Mouse (Mus musculus): ENCODE results near the gene Dchs1. TPM values are rescaled to one million over a fixed set of nuclear protein-coding genes. Genes with fewer than 3 reads are reported as not detected.

Dchs1 gene
- polyA plus RNA-seq, 1 experiment from 2014 or later, result 22.8 TPM

GRCm38 (mm10) chr7:105795759-105796366 lies 8.4 kb upstream of the Dchs1 start:
- no peak for ATAC-seq (ENCODE audit: insufficient number of reproducible peaks, low FRiP score, low TSS enrichment, low read depth)
- no peaks in the 10 kb centered on the region for H3K27me3 ChIP-seq (ENCODE audit: control insufficient read depth, insufficient read depth, low read length)
- no peak overlapping the region for H3K27ac ChIP-seq (replicated peaks; ENCODE audit: low read depth, low read length)
- no peak for DNase-seq (ENCODE audit: low spot score)
- no peaks in the 10 kb centered on the region for H3K4me1 ChIP-seq (ENCODE audit: control insufficient read depth, insufficient read depth, low read length)
- 28% methylated on average over 7 of the region's 7 CpGs for WGBS
- no peak overlapping the region for H3K9ac ChIP-seq (ENCODE audit: low read length)
- H3K9me3 ChIP-seq (ENCODE audit: control insufficient read depth, low read length), result no peaks in the 10 kb centered on the region
- H3K36me3 ChIP-seq (ENCODE audit: control insufficient read depth, insufficient read depth, low read length), result no peaks in the 10 kb centered on the region
- no peak overlapping the region for H3K4me3 ChIP-seq (ENCODE audit: low read depth, low read length)
- H3K4me2 ChIP-seq (ENCODE audit: low read depth, severe bottlenecking), result no peak overlapping the region

DNA sequence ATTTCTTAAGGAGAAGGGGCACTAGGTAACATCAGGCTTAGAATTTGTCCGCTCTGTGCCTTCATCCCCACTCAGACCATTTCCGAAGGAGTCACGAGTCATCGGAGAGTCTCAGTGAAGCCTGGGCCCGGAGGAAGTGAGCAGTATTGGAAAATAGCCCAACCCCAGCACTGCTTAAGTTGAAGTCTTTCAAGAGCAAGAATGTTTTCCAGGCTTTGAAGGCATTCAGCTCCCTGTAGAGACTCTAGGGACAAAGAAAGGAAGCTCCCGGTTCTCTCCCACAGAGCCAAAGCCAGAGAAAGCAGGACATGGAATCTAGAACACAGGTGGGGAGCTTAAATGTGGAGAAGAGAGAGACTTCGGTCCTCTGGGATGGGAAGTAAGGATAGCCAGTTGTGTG lies 6.2 kb upstream of the Dchs1 start:
- Histone ChIP-seq H3K9me3 (ENCODE audit: control insufficient read depth, low read length) (no peaks in the 10 kb centered on the region), H3K9ac (ENCODE audit: low read length) (no peak overlapping the region), H3K27ac (replicated peaks; ENCODE audit: low read depth, low read length) (no peak overlapping the region), H3K4me2 (ENCODE audit: low read depth, severe bottlenecking) (no peak overlapping the region), H3K4me1 (ENCODE audit: control insufficient read depth, insufficient read depth, low read length) (no peaks in the 10 kb centered on the region), H3K36me3 (ENCODE audit: control insufficient read depth, insufficient read depth, low read length) (no peaks in the 10 kb centered on the region), H3K4me3 (ENCODE audit: low read depth, low read length) (no peak overlapping the region), H3K27me3 (ENCODE audit: control insufficient read depth, insufficient read depth, low read length) (no peaks in the 10 kb centered on the region)
- DNase-seq (ENCODE audit: low spot score), result no peak
- 85% methylated on average over 7 of the region's 7 CpGs for WGBS
- ATAC-seq (ENCODE audit: insufficient number of reproducible peaks, low FRiP score, low TSS enrichment, low read depth), result no peak

- no peak overlapping the region for H3K9ac ChIP-seq (ENCODE audit: low read length)
- H3K27me3 ChIP-seq (ENCODE audit: control insufficient read depth, insufficient read depth, low read length), result no peaks in the 10 kb centered on the region
- no peak overlapping the region for H3K4me3 ChIP-seq (ENCODE audit: low read depth, low read length)
- no peaks in the 10 kb centered on the region for H3K36me3 ChIP-seq (ENCODE audit: control insufficient read depth, insufficient read depth, low read length)
- ATAC-seq (ENCODE audit: insufficient number of reproducible peaks, low FRiP score, low TSS enrichment, low read depth) (no peak), DNase-seq (ENCODE audit: low spot score) (no peak)
- H3K4me2 ChIP-seq (ENCODE audit: low read depth, severe bottlenecking), result no peak overlapping the region
- H3K4me1 ChIP-seq (ENCODE audit: control insufficient read depth, insufficient read depth, low read length), result peaks cover 4% of the 10 kb centered on the region; the same call in 1 of the 2 replicates
- H3K9me3 ChIP-seq (ENCODE audit: control insufficient read depth, low read length), result no peaks in the 10 kb centered on the region
- H3K27ac ChIP-seq (replicated peaks; ENCODE audit: low read depth, low read length), result no peak overlapping the region
- WGBS, result 81% methylated on average over 1 of the region's 1 CpGs
Measured at GRCm38 (mm10) chr7:105791147-105791546, 3.7 kb upstream of the Dchs1 start.

DNA sequence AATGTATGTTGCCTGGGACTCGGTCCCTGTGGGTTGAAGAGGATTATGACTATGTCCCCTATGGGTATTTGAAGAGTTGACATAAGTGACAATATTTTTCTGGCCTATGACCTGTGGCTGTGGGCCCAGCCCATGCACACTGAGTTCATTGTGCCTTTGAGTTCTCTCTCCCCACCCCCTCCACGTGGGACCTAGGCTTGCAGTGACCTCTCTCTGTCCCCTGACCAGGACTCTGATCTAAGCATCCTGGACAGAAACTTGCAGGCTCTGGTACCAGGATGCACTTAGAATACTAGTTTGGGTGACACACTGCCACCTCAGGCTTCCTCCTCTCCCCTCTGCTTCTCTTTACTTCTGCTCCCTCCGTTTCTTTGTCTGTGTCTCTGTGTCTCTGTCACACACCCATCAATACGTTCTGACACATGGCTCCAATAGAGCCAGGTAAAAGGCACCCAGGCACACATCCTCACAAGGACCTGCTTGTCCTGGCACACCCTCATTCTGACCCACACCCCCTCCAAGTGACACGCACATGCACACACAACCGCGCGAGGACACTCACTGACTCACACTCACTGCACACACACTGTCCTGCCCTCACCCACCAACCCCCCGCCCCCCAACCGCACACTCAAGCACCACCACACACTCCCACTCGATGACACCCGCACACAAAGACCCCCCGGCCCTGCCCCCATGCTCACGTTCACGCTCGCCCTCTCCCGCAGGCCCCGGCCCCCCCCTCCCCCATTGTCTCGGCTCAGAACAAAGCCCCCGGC lies 759 bp downstream of the Dchs1 start:
- H3K9me3 ChIP-seq (ENCODE audit: control insufficient read depth, low read length), result no peaks in the 10 kb centered on the region
- H3K36me3 ChIP-seq (ENCODE audit: control insufficient read depth, insufficient read depth, low read length), result no peaks in the 10 kb centered on the region; the same call in 1 of the 2 replicates
- peak; percentile 38 for DNase-seq (ENCODE audit: low spot score)
- H3K27me3 ChIP-seq (ENCODE audit: control insufficient read depth, insufficient read depth, low read length), result no peaks in the 10 kb centered on the region
- H3K4me3 ChIP-seq (ENCODE audit: low read depth, low read length), result peak overlapping the region; percentile 76
- peak overlapping the region; percentile 93 for H3K9ac ChIP-seq (ENCODE audit: low read length)
- peak; percentile 71 for ATAC-seq (ENCODE audit: insufficient number of reproducible peaks, low FRiP score, low TSS enrichment, low read depth)
- H3K4me2 ChIP-seq (ENCODE audit: low read depth, severe bottlenecking), result peak overlapping the region; percentile 70
- H3K4me1 ChIP-seq (ENCODE audit: control insufficient read depth, insufficient read depth, low read length), result peaks cover 20% of the 10 kb centered on the region
- H3K27ac ChIP-seq (replicated peaks; ENCODE audit: low read depth, low read length), result peak overlapping the region; percentile 76
- 5% methylated on average over 20 of the region's 20 CpGs for WGBS

DNA sequence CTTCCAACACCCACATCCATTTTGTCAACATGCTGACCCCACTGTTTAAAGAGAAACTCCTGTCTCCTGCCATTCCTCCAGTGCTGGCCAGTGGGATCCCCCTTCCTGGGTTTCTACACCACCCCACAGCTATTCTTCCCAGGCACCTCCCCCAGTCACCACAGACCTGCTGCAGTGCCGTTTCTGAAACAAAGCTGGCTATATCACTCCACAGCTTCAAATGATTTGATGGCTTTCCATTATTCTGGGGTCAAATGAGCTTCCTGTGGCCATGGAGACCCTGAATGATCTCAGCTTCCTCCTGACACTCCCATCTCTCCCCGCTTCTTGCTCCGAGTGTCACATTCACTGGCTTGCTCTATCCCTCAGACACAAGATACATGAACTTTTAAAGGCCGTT lies 2.9 kb downstream of the Dchs1 start:
- Histone ChIP-seq H3K9ac (ENCODE audit: low read length) (no peak overlapping the region), H3K4me1 (ENCODE audit: control insufficient read depth, insufficient read depth, low read length) (peaks cover 20% of the 10 kb centered on the region), H3K4me2 (ENCODE audit: low read depth, severe bottlenecking) (peak overlapping the region; percentile 15; the same call in 1 of the 2 replicates), H3K9me3 (ENCODE audit: control insufficient read depth, low read length) (no peaks in the 10 kb centered on the region), H3K4me3 (ENCODE audit: low read depth, low read length) (peak overlapping the region; percentile 7; the same call in 1 of the 2 replicates), H3K27me3 (ENCODE audit: control insufficient read depth, insufficient read depth, low read length) (no peaks in the 10 kb centered on the region), H3K36me3 (ENCODE audit: control insufficient read depth, insufficient read depth, low read length) (no peaks in the 10 kb centered on the region; the same call in 1 of the 2 replicates), H3K27ac (replicated peaks; ENCODE audit: low read depth, low read length) (no peak overlapping the region)
- ATAC-seq (ENCODE audit: insufficient number of reproducible peaks, low FRiP score, low TSS enrichment, low read depth) (no peak), DNase-seq (ENCODE audit: low spot score) (peak; percentile 20)
- WGBS, result 45% methylated on average over 4 of the region's 4 CpGs

DNA sequence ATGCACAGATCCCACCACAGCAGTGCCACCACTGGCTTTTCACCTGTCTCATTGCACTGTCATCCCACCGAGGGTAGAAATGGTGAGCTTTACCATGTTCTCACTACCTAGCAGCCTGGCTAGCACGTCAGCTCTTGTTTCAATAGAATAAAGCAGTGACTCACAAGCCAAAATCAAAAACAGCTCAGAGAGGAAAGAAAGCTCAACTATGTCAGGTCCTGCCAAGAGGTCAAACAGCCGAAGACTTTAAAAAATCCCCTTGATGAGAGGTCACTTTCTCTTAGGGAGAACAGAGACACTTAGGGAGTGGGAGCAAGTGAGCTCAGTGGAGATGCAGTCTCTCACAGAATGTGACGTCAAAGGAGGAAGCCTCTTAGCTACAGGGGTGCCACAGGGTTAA lies 3.6 kb downstream of the Dchs1 start:
- Histone ChIP-seq H3K27ac (replicated peaks; ENCODE audit: low read depth, low read length) (no peak overlapping the region), H3K4me1 (ENCODE audit: control insufficient read depth, insufficient read depth, low read length) (peaks cover 26% of the 10 kb centered on the region), H3K9me3 (ENCODE audit: control insufficient read depth, low read length) (no peaks in the 10 kb centered on the region), H3K4me3 (ENCODE audit: low read depth, low read length) (no peak overlapping the region), H3K4me2 (ENCODE audit: low read depth, severe bottlenecking) (no peak overlapping the region), H3K36me3 (ENCODE audit: control insufficient read depth, insufficient read depth, low read length) (no peaks in the 10 kb centered on the region; the same call in 1 of the 2 replicates), H3K9ac (ENCODE audit: low read length) (no peak overlapping the region), H3K27me3 (ENCODE audit: control insufficient read depth, insufficient read depth, low read length) (no peaks in the 10 kb centered on the region)
- DNase-seq (ENCODE audit: low spot score) (no peak), ATAC-seq (ENCODE audit: insufficient number of reproducible peaks, low FRiP score, low TSS enrichment, low read depth) (no peak)
- WGBS, result 52% methylated on average over 4 of the region's 4 CpGs

GRCm38 (mm10) chr7:105778553-105779265 lies 8.7 kb downstream of the Dchs1 start:
- peak overlapping the region; percentile 42 for H3K4me2 ChIP-seq (ENCODE audit: low read depth, severe bottlenecking)
- peaks cover 21% of the 10 kb centered on the region for H3K4me1 ChIP-seq (ENCODE audit: control insufficient read depth, insufficient read depth, low read length)
- 23% methylated on average over 4 of the region's 4 CpGs for WGBS
- no peaks in the 10 kb centered on the region for H3K27me3 ChIP-seq (ENCODE audit: control insufficient read depth, insufficient read depth, low read length)
- peak overlapping the region; percentile 44 for H3K9ac ChIP-seq (ENCODE audit: low read length)
- peak overlapping the region; percentile 93 for H3K27ac ChIP-seq (replicated peaks; ENCODE audit: low read depth, low read length)
- H3K4me3 ChIP-seq (ENCODE audit: low read depth, low read length), result peak overlapping the region; percentile 33
- DNase-seq (ENCODE audit: low spot score) (peak; percentile 32), ATAC-seq (ENCODE audit: insufficient number of reproducible peaks, low FRiP score, low TSS enrichment, low read depth) (peak; percentile 93)
- no peaks in the 10 kb centered on the region; the same call in 1 of the 2 replicates for H3K36me3 ChIP-seq (ENCODE audit: control insufficient read depth, insufficient read depth, low read length)
- no peaks in the 10 kb centered on the region for H3K9me3 ChIP-seq (ENCODE audit: control insufficient read depth, low read length)

DNA sequence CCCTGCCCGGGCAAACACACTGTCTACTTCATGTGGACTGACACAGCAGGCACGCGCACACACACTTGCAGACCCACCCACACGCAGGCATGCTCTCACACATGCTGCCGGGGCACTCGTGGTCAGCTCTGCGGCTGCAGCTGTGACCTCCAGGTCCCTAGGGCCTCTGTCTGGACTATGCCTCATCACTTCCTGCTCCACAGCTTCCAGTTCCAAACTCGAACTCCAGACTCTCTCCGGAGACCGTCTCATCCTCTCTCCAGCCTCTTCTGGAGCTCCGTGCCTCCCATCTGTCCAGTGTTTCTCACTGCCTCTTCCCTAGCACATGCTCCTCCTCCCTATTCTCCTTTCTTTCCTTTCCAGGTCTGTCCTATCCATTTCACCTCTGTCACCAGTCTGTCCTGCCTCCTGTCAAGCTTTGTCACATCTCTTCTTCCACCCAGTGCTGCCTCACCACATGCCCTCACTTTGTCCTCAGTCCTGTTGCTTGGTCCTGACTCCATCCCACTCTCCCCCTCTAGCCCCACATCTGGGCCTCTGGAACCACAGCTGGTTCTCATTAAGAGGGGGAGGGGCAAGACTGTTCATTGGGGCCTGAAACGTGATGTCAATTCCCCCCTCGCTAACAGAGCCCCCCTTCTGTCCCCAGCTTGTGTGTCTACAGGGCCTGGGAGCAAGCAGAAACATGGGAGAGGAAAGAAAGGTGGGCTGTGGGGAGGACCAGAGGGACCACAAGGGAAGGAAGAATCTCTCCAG lies 9.5 kb downstream of the Dchs1 start:
- ATAC-seq (ENCODE audit: insufficient number of reproducible peaks, low FRiP score, low TSS enrichment, low read depth) (peak; percentile 96), DNase-seq (ENCODE audit: low spot score) (peak; percentile 94)
- H3K27me3 ChIP-seq (ENCODE audit: control insufficient read depth, insufficient read depth, low read length), result no peaks in the 10 kb centered on the region
- H3K4me3 ChIP-seq (ENCODE audit: low read depth, low read length), result peak overlapping the region; percentile 33
- H3K4me2 ChIP-seq (ENCODE audit: low read depth, severe bottlenecking), result peak overlapping the region; percentile 42
- H3K9me3 ChIP-seq (ENCODE audit: control insufficient read depth, low read length), result no peaks in the 10 kb centered on the region
- 12% methylated on average over 13 of the region's 13 CpGs for WGBS
- H3K36me3 ChIP-seq (ENCODE audit: control insufficient read depth, insufficient read depth, low read length), result no peaks in the 10 kb centered on the region; the same call in 1 of the 2 replicates
- H3K27ac ChIP-seq (replicated peaks; ENCODE audit: low read depth, low read length), result peak overlapping the region; percentile 93
- peaks cover 19% of the 10 kb centered on the region for H3K4me1 ChIP-seq (ENCODE audit: control insufficient read depth, insufficient read depth, low read length)
- H3K9ac ChIP-seq (ENCODE audit: low read length), result peak overlapping the region; percentile 56
